Mouse (Mus musculus) MEL (cell line): ENCODE measurements at regions not wholly inside any gene's neighbourhood (a gene's known extent, or its start where the extent isn't known, plus 50 kb on each side); places are given as distances from the start of the nearest gene placed in this dataset.
"Not testable (repeated sequence)": the region's sequence is repeated elsewhere in the genome, so short reads cannot be mapped to it uniquely, and the experiment has no call there.

ENCODE experiments used
- DNase-seq: peaks from one replicate; pipeline ENCODE4 v3.0.0; 2011; ENCODE audit warnings: low read depth, low spot score
- H3K27ac ChIP-seq: 2 replicates; pipeline ENCODE4 v1.5.1; 2012; ENCODE audit warnings: low read depth, mild to moderate bottlenecking, control low read depth, low read length, moderate library complexity; ENCODE audit not compliant: control insufficient read depth
- H3K27me3 ChIP-seq, 2 experiments: fragments of 150-350 bp in 1 of 2; sonication (generic) in 1 of 2; 2 replicates each; pipeline ENCODE4 v1.6.1; 2012; ENCODE audit warnings: low read length in 2 of 2, mild to moderate bottlenecking in 2 of 2, improper control_type of control experiment in 1 of 2, moderate library complexity in 1 of 2; ENCODE audit not compliant: insufficient read depth in 2 of 2, control insufficient read depth in 1 of 2
- H3K36me3 ChIP-seq, 2 experiments: 2 replicates each; pipeline ENCODE4 v1.6.1; 2012 to 2014; ENCODE audit warnings: low read length in 2 of 2, improper control_type of control experiment in 1 of 2, inconsistent platforms in 1 of 2, mild to moderate bottlenecking in 1 of 2; ENCODE audit not compliant: insufficient read depth in 2 of 2, control insufficient read depth in 1 of 2
- H3K4me1 ChIP-seq, 2 experiments: fragments of 150-350 bp in 1 of 2; sonication (generic) in 1 of 2; 2 replicates each; pipeline ENCODE4 v1.6.1; 2012; ENCODE audit warnings: low read length in 2 of 2, improper control_type of control experiment in 1 of 2, mild to moderate bottlenecking in 1 of 2; ENCODE audit not compliant: insufficient read depth in 2 of 2, control insufficient read depth in 1 of 2
- H3K4me3 ChIP-seq, 2 experiments: fragments of 150-350 bp in 1 of 2; sonication (generic) in 1 of 2; 2 replicates each; pipeline ENCODE4 v1.5.1; 2012; ENCODE audit warnings: low read depth in 2 of 2, low read length in 2 of 2, mild to moderate bottlenecking in 2 of 2, moderate library complexity in 2 of 2, control low read depth in 1 of 2, improper control_type of control experiment in 1 of 2; ENCODE audit not compliant: control insufficient read depth in 1 of 2, insufficient read depth in 1 of 2
- H3K79me2 ChIP-seq: 2 replicates; pipeline ENCODE4 v1.6.1; 2012; ENCODE audit warnings: mild to moderate bottlenecking, low read length, moderate library complexity; ENCODE audit not compliant: control insufficient read depth, poor library complexity, insufficient read depth
- H3K9ac ChIP-seq: 2 replicates; pipeline ENCODE4 v1.6.1; 2012; ENCODE audit warnings: low read depth, mild to moderate bottlenecking, control low read depth, low read length, moderate library complexity; ENCODE audit not compliant: control insufficient read depth, poor library complexity, severe bottlenecking
- H3K9me3 ChIP-seq: fragments of 150-350 bp; sonication (generic); replicated peaks from 2 replicates; pipeline ENCODE4 v1.6.1; 2012; ENCODE audit warnings: mild to moderate bottlenecking, low read length, improper control_type of control experiment, moderate library complexity; ENCODE audit not compliant: insufficient read depth
- BHLHE40 ChIP-seq: IDR thresholded peaks from 2 replicates; pipeline ENCODE4 v1.6.1; 2012; ENCODE audit warnings: low read depth, mild to moderate bottlenecking, inconsistent platforms, low read length, improper control_type of control experiment, borderline replicate concordance
- CHD1 ChIP-seq: IDR thresholded peaks from 2 replicates; pipeline ENCODE4 v1.6.1; 2012; ENCODE audit warnings: low read depth, mild to moderate bottlenecking, inconsistent platforms, low read length, improper control_type of control experiment
- CHD2 ChIP-seq: IDR thresholded peaks from 2 replicates; pipeline ENCODE4 v1.6.1; 2011; ENCODE audit warnings: low read length, improper control_type of control experiment
- E2F4 ChIP-seq: IDR thresholded peaks from 2 replicates; pipeline ENCODE4 v1.6.1; 2011; ENCODE audit warnings: low read depth, low read length, improper control_type of control experiment, borderline replicate concordance
- EP300 ChIP-seq, 2 experiments: IDR thresholded peaks; 2 replicates each; pipeline ENCODE4 v1.6.1; 2011; ENCODE audit warnings: improper control_type of control experiment in 2 of 2, low read length in 2 of 2, low read depth in 1 of 2, mild to moderate bottlenecking in 1 of 2
- ETS1 ChIP-seq: IDR thresholded peaks from 2 replicates; pipeline ENCODE4 v1.6.1; 2012; ENCODE audit warnings: low read depth, mild to moderate bottlenecking, inconsistent platforms, low read length, improper control_type of control experiment, moderate library complexity
- GABPA ChIP-seq: IDR thresholded peaks from 2 replicates; pipeline ENCODE4 v1.6.1; 2012; ENCODE audit warnings: low read depth, mild to moderate bottlenecking, inconsistent platforms, low read length, improper control_type of control experiment, moderate library complexity
- HCFC1 ChIP-seq: IDR thresholded peaks from 2 replicates; pipeline ENCODE4 v1.6.1; 2012; ENCODE audit warnings: low read depth, mild to moderate bottlenecking, inconsistent platforms, low read length, improper control_type of control experiment, moderate library complexity
- JUND ChIP-seq: IDR thresholded peaks from 2 replicates; pipeline ENCODE4 v1.6.1; 2011; ENCODE audit warnings: low read depth, mild to moderate bottlenecking, improper control_type of control experiment, low read length
- KAT2A ChIP-seq: conservative IDR thresholded peaks from 2 replicates; pipeline ENCODE4 v1.6.1; 2012; ENCODE audit warnings: low read depth, low read length, improper control_type of control experiment, inconsistent platforms
- MAX ChIP-seq: IDR thresholded peaks from 2 replicates; pipeline ENCODE4 v1.6.1; 2011; ENCODE audit warnings: low read length, improper control_type of control experiment
- MEF2A ChIP-seq: IDR thresholded peaks from 2 replicates; pipeline ENCODE4 v1.6.1; 2014; ENCODE audit warnings: low read depth, mild to moderate bottlenecking, inconsistent platforms, low read length, improper control_type of control experiment; ENCODE audit not compliant: poor library complexity, insufficient replicate concordance, severe bottlenecking; ENCODE audit errors: extremely low read depth
- MYB ChIP-seq: IDR thresholded peaks from 2 replicates; pipeline ENCODE4 v1.6.1; 2011; ENCODE audit warnings: mild to moderate bottlenecking, low read depth, low read length, improper control_type of control experiment
- MYC ChIP-seq: IDR thresholded peaks from 2 replicates; pipeline ENCODE4 v1.6.1; 2011; ENCODE audit warnings: low read depth, mild to moderate bottlenecking, low read length, improper control_type of control experiment, moderate library complexity
- NRF1 ChIP-seq: IDR thresholded peaks from 2 replicates; pipeline ENCODE4 v1.6.1; 2014; ENCODE audit warnings: low read depth, mild to moderate bottlenecking, inconsistent platforms, low read length, improper control_type of control experiment, moderate library complexity; ENCODE audit not compliant: poor library complexity, insufficient read depth, severe bottlenecking
- POLR2AphosphoS2 ChIP-seq: IDR thresholded peaks from 2 replicates; pipeline ENCODE4 v1.6.1; 2011; ENCODE audit warnings: low read length, improper control_type of control experiment
- POLR2AphosphoS5 ChIP-seq: IDR thresholded peaks from 2 replicates; pipeline ENCODE4 v1.6.1; 2012; ENCODE audit warnings: low read depth, borderline replicate concordance, mild to moderate bottlenecking, inconsistent platforms, low read length, moderate library complexity, mixed read lengths
- RAD21 ChIP-seq: IDR thresholded peaks from 2 replicates; pipeline ENCODE4 v1.6.1; 2011; ENCODE audit warnings: mild to moderate bottlenecking, low read depth, low read length, improper control_type of control experiment
- SIN3A ChIP-seq: IDR thresholded peaks from 2 replicates; pipeline ENCODE4 v1.6.1; 2012; ENCODE audit warnings: low read length, improper control_type of control experiment, inconsistent platforms
- SMC3 ChIP-seq: IDR thresholded peaks from 2 replicates; pipeline ENCODE4 v1.6.1; 2011; ENCODE audit warnings: low read depth, low read length, improper control_type of control experiment
- TAL1 ChIP-seq: IDR thresholded peaks from 2 replicates; pipeline ENCODE4 v1.6.1; 2012; ENCODE audit warnings: mild to moderate bottlenecking, inconsistent platforms, low read length, moderate library complexity, mixed read lengths
- TBP ChIP-seq: IDR thresholded peaks from 2 replicates; pipeline ENCODE4 v1.8.0; 2011; ENCODE audit warnings: low read depth, low read length, improper control_type of control experiment
- USF2 ChIP-seq, 2 experiments: IDR thresholded peaks; 2 replicates each; pipeline ENCODE4 v1.6.1; 2011 to 2012; ENCODE audit warnings: improper control_type of control experiment in 2 of 2, low read length in 2 of 2, borderline replicate concordance in 1 of 2, inconsistent platforms in 1 of 2, low read depth in 1 of 2, mild to moderate bottlenecking in 1 of 2; ENCODE audit not compliant: insufficient read depth in 1 of 2
- ZKSCAN1 ChIP-seq: IDR thresholded peaks from 2 replicates; pipeline ENCODE4 v1.6.1; 2012; ENCODE audit warnings: low read depth, mild to moderate bottlenecking, inconsistent platforms, low read length, improper control_type of control experiment, moderate library complexity
- ZMIZ1 ChIP-seq: IDR thresholded peaks from 2 replicates; pipeline ENCODE4 v1.6.1; 2012; ENCODE audit warnings: low read depth, mild to moderate bottlenecking, inconsistent platforms, low read length, improper control_type of control experiment, moderate library complexity
- ZNF384 ChIP-seq: IDR thresholded peaks from 2 replicates; pipeline ENCODE4 v1.6.1; 2012; ENCODE audit warnings: low read depth, mild to moderate bottlenecking, inconsistent platforms, low read length, improper control_type of control experiment

DNA sequence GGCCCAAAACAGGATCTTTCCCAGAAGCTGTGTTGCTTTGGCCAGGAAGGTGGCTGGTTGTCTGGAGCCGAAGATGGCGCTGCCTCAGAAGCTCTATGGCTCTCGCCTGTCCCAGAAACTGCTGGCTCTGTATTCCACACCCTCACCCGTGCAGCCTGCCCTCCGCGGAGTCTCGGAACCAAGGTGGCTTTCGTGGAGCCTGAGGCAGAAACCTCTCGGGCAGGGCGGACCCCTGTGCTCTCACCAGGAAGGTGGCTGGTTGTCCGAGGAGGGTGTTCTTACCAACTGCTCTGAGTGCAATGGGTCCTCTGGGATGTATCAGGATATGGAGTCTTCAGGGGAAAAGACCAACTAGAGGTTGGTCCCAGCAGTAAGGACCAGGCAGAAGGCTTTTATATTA, 1761.8 kb upstream of the Flrt2 start:
- not testable (repeated sequence) for H3K27me3 ChIP-seq, H3K4me1 ChIP-seq, H3K79me2 ChIP-seq, H3K4me3 ChIP-seq, H3K9ac ChIP-seq, H3K36me3 ChIP-seq, DNase-seq, H3K27ac ChIP-seq, H3K9me3 ChIP-seq

DNA sequence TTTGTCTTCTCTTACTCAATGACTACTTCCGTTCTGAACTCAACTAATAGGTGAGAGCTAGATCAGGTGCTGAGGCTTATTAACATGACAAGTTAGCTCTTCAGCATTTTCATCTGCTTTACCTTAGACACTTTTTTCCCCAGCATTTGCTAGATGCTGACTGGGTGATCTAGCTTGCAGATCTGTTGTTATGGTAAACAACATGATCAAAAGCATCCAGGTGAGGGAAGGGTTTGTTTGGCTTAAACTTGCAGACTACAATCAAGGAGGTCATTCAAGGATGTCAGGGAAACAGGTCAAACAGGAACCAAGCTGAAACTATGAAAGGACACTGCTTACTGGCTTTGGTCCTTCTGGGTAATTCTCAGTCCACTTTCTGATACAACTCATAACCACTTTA, 1731.2 kb upstream of the Flrt2 start:
- Histone ChIP-seq H3K79me2 (no peaks in the 10 kb centered on the region), H3K4me3 (no peak overlapping the region), H3K4me1 (no peaks in the 10 kb centered on the region)

DNA sequence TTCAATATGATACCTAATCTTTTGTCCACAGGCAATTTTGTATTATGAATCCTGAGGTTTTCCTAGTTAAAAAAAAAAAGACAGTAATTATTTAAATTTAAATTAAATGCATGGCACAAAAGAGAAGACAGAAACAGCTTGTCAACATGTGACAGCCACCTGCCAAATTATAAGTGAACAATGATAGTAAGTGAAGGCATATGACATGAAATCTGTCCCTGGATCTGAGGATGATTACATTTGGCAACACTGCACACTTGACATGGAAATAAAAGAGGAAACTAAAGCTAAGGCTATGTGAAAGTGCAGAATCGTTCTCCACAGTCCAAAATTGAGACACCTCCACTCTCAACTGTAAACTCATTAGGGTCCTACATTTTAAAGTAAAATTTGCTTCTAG, 1710.7 kb upstream of the Flrt2 start:
- no peak for DNase-seq
- H3K9me3 ChIP-seq, result no peaks in the 10 kb centered on the region
- H3K36me3 ChIP-seq, result no peaks in the 10 kb centered on the region

More for the DNA sequence above, 1731.2 kb upstream of the Flrt2 start:
- Histone ChIP-seq H3K27ac (no peak overlapping the region), H3K9ac (no peak overlapping the region), H3K27me3 (no peaks in the 10 kb centered on the region), H3K9me3 (no peaks in the 10 kb centered on the region), H3K36me3 (no peaks in the 10 kb centered on the region)
- TF ChIP-seq JUND, result no peak
- no peak for TF ChIP-seq ZMIZ1
- no peak for TF ChIP-seq CHD2
- no peak for TF ChIP-seq TBP
- TF ChIP-seq POLR2AphosphoS5, result no peak
- TF ChIP-seq E2F4, result no peak
- TF ChIP-seq SIN3A, result no peak
- no peak for TF ChIP-seq TAL1
- no peak for TF ChIP-seq USF2 (IDR thresholded peaks at IDR 0.05; ENCODE audit: borderline replicate concordance in 1 of 2, insufficient read depth in 1 of 2, low read depth in 1 of 2, low read length in 2 of 2)
- TF ChIP-seq NRF1, result no peak
- no peak for TF ChIP-seq HCFC1
- no peak for TF ChIP-seq CHD1
- no peak for TF ChIP-seq MYB
- no peak for TF ChIP-seq RAD21
- TF ChIP-seq GABPA, result no peak
- DNase-seq, result no peak

More for the DNA sequence above, 1710.7 kb upstream of the Flrt2 start:
- TF ChIP-seq SIN3A, result no peak
- TF ChIP-seq EP300 (IDR thresholded peaks at IDR 0.05; ENCODE audit: low read depth in 1 of 2, low read length in 2 of 2), result no peak
- no peak for TF ChIP-seq GABPA
- no peak for TF ChIP-seq RAD21
- TF ChIP-seq ETS1, result no peak
- no peak for TF ChIP-seq POLR2AphosphoS2
- TF ChIP-seq MYB, result no peak
- no peak for TF ChIP-seq MYC
- no peak for TF ChIP-seq NRF1
- TF ChIP-seq CHD2, result no peak
- no peak for TF ChIP-seq ZNF384
- no peak for TF ChIP-seq MEF2A
- no peak for TF ChIP-seq SMC3
- TF ChIP-seq MAX, result no peak
- TF ChIP-seq KAT2A, result no peak
- TF ChIP-seq TAL1, result no peak
- no peak for TF ChIP-seq ZKSCAN1
- TF ChIP-seq BHLHE40, result no peak
- no peaks in the 10 kb centered on the region for H3K27me3 ChIP-seq
- H3K4me3 ChIP-seq, result no peak overlapping the region
- H3K4me1 ChIP-seq, result no peaks in the 10 kb centered on the region
- H3K79me2 ChIP-seq, result no peaks in the 10 kb centered on the region
- H3K27ac ChIP-seq, result no peak overlapping the region
- no peak overlapping the region for H3K9ac ChIP-seq
